Mouse (Mus musculus) cerebellum, postnatal 25 days (tissue): ENCODE data around the gene 9430097D07Rik.

Experiments used
- DNase-seq, 2 experiments: peaks; one replicate each; pipeline ENCODE4 v3.0.0; 2021; ENCODE audit warnings: mixed read lengths in 2 of 2

9430097D07Rik gene

GRCm38 (mm10) chr2:32597248-32597647, 21.8 kb upstream of the 9430097D07Rik start:
- DNase-seq = no peak

GRCm38 (mm10) chr2:32596725-32597124, 21.2 kb upstream of the 9430097D07Rik start:
- peak; percentile 91 for DNase-seq

DNA sequence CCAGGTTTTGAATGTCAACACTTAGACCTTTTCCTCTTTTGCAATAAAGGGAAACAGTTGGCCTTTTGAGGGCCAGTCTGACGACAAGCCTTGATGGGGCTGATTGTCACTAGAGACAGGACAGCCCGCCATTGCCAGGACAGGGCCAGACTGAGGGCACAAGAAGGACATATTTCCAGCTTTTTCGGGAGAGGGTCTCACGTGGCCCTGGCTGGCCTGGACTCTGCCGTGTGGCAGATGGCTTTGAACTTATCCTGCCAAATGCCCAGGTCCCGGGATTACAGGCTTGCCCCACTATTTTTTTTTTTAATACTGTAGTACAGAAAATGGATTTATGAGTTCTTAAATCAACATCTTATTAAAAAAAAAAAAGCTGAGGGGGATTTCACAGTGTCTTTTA, 15.8 kb upstream of the 9430097D07Rik start:
- peak in 1 of 2 experiments; percentile 53 for DNase-seq

DNA sequence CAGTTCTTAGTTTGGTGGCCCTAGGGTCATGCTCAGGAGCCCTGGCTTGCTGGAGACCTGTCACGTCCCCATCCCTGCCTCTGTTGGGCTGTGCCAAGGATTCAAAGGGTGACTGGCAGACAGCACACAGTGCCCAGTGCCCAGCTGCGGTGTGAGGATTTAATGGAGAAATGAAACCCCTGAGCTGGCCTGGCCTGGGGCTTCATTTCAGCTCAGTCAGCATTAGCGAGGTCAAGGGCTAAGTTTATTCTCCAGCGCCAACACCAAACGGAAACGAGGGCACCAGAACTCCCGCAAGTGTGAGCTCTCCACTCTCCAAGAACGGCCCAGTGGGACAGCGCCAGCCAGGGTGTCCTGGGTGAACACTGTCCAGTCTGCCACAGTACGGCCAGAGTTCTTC, 14.7 kb upstream of the 9430097D07Rik start:
- no peak for DNase-seq

DNA sequence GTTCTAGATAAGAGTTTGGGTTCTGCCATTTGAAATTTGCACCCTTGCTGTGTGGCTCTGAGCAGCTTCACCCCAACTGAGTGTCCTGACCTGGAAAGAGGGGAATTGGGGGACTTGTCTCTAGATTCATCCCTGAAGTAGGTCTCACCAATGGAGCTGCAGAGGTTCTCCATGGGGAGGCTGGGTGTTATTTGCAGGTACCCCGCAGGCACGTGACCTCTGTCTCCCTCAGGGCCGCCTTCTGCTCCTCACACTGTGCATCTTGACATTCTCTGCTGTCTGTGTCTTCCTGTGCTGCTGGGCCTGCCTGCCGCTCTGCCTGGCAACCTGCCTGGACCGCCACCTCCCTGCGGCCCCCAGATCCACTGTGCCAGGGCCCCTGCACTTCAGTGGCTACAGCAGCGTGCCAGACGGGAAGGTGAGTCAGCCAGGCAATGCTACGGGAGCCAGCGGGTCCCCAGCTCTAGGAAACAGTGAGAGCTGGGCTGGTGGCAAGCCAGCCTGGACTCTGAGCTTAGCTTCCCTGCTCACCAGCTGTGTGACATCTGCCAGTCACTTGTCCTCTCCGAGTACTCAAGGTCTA, 13.8 kb upstream of the 9430097D07Rik start:
- DNase-seq = peak; percentile 92 to 96

GRCm38 (mm10) chr2:32587731-32588321, 12.3 kb upstream of the 9430097D07Rik start:
- peak in 1 of 2 experiments; percentile 51 for DNase-seq

DNA sequence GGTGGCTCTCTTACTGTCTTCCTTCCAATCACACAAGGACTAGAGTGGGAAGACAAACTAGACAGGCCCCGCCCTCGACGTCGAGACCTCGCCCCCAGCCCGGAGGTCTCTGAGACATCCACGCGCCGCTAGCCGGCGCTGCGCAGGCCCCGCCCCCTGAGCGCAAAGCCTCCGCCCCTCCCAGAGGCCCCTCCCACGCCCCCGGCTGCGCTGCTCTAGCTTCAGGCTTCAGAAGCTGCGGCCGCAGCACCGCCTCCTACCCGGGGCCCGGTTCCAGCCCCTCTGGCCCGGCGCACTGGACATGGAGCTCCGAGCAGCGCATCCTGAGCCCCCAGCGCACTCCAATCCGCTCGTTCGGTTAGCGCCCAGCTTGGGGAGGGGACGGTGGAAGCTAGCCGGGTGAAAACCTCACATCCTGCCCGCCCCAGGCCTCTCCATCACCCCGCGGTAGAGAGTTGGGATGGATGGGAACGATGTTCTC, 11.4 kb upstream of the 9430097D07Rik start, which contains the start of gene St6galnac4:
Gene St6galnac4, plus strand, starts transcription at position 225 of the 481 bp plus-strand sequence.
- DNase-seq = peak; percentile 94 to 97

- DNase-seq = no peak
Measured at GRCm38 (mm10) chr2:32585149-32585714, 9.7 kb upstream of the 9430097D07Rik start.

- DNase-seq = peak; percentile 85 to 88
Measured at GRCm38 (mm10) chr2:32582830-32583799, 7.6 kb upstream of the 9430097D07Rik start.

GRCm38 (mm10) chr2:32581450-32582095, 6.1 kb upstream of the 9430097D07Rik start:
- DNase-seq = peak; percentile 79 to 85

DNA sequence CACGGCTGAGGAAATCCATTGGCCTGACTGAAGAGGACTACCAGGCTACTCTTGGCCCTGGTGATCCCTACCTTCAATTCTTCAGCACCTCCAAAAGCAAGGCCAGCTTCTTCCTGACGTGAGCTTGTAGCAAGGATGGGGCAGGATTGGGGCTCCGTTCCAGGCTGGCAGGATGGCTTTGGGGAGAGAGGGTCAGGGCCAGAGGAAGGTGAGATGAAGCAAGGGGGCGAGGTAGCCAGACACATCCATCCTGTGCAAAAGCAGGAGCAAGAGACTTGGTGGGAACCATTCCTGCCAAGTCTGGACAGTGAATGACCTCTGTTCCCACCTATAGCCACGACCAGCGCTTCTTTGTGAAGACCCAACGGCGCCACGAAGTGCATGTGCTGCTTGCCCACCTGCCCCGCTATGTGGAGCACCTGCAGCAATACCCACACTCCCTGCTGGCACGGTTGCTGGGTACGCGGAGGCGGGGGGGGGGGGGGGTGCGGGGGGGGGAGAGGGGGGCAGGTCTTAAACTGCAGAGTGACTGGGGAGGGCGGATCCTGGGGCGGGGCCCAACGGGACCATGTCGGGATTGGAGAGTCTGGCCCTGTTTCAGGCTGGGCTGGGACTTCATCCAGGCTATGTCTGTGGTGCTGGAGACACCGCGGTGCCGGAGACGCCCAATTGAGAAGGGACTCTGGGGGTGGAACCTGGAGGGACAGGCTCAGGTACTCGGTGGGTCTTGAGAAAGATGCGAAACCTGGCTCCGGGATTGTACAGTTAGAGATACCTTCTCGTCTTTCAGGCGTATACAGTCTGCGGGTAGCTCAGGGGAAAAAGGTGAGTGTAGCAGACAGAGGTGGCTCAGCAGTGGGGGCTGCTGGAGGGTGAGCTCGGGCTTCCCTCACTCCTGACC, 2.9 kb upstream of the 9430097D07Rik start:
- DNase-seq = peak in 1 of 2 experiments; percentile 73

GRCm38 (mm10) chr2:32576532-32576931, 1.0 kb upstream of the 9430097D07Rik start:
- DNase-seq = no peak

DNA sequence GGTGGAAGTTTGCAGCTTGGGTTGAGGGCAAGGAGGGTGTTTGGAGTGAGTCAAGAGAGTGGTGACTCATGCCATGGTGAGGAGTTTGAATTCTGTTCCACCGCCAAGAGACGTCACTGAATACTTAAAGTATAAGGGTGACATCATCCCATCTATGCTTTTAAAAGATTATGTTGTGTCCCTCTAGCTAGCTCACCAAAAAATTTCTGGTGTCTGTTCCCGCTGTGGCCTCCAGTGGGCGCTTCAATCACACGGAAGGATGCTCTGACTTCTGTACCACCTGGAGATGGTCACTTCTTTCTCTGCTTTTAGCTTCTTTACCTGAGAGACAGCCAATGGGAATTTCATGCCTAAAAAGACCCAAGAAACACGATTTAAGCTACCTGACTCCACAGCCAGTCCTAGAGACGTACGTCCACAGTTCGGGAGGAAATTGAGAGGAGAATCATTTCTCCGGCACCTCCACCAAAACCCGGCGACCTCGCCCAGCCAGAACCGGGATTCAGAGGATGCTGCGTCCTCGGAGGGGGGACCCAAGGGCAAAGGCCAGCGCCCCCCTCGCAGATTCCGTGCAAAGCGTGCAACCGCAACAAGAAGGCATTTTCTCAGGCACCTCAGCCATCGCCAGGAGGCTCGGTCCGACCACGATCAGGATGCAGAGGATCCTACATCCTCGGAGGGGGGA, 441 bp downstream of the 9430097D07Rik start:
- DNase-seq = peak; percentile 85 to 88

DNA sequence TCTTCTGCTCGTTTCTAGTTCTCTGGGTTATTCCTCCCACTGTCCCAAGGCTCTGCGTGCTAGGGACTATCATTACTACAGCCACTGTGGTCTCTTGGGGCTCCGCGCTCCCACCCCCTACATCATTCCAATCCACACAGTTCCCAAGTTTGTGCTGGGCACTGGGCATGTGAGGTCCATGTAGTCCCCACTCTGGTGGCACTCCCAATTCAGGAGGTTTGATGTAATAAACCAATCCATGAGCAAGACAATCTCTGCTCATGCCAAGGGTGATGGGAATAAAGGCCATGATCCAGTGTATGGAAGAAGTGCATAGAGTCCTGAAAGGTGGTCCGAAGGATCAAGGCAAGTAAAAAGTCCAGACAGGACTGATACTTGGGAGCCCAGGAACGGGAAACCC, 987 bp downstream of the 9430097D07Rik start, which contains the start of gene Pip5kl1:
Gene Pip5kl1, plus strand, starts transcription at position 301 of the 400 bp plus-strand sequence.
- DNase-seq = no peak

DNA sequence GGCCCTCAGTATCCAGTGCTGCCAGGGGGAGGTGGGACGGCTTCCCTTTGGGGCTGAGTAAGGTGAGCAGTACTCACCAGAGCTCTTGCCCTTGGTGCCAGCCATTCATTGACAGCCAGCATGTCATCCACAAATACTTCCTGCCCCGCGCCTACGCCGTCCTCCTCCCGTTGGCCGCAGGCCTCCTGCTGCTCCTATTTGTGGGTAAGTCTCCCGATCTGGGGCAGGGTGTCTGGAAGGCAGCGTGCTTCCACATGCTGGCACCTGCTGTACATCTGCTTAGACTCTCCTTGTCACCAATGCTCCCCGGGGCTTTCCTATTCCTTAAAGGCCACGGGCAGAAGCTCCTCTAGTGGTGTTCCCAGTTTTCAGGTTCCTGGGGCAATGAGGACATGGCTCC, 3.3 kb downstream of the 9430097D07Rik start:
- no peak for DNase-seq

GRCm38 (mm10) chr2:32570698-32571494, 4.6 kb downstream of the 9430097D07Rik start, which contains the start of gene Dpm2:
Dpm2 (plus strand) TSS chr2:32570858.
- DNase-seq = peak; percentile 87 to 93

DNA sequence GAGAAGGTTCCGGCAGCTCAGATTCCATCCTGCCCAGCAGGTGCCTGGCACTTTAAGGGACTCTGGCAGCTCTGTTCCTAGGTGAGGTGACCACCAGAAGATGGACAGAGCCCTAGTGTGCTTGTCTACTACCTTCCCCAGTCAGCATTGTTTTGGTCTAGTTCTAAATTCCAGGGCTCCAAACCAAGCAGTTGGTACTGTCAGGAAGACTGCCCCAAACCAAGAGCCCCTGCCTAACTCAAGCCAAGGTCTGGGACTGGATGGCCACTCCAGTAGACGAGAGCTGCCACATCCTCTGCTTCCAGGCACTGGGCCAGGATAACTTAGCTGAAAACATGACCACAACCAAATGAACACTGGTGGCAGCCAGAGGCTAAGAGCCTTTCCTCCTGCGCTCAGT, 6.5 kb downstream of the 9430097D07Rik start:
- DNase-seq = no peak

- peak; percentile 56 to 79 for DNase-seq
Measured at GRCm38 (mm10) chr2:32568149-32568548, 7.3 kb downstream of the 9430097D07Rik start.

DNA sequence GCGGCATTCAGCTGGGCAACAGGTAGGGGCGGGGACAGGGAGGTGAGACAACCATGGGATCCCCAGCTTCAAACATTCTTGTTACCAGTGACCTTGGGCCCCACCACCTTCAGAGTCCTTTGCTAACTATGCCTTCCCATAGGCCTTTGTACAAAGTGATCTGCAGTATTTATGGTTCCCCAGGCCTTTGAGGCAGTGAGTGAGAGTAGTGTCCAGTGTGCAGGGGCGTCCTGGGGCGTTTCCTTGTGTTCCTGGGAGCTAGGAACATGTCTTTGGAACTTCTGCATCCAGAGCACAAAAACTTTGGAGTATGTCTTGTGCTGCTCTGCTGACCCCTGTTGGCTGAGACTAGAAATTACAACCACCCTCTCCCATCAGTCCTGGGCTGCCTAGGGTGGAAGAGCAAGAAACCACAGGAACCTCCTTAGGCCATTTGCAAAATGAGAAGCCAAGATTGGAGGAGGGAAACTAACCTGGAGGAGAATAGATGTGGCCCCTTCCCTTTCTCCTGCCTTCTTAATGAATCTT, 8.9 kb downstream of the 9430097D07Rik start:
- peak; percentile 73 to 79 for DNase-seq
